Mouse (Mus musculus) midbrain, embryonic 14.5 days (tissue): ENCODE results near the gene Pip5k1b. TPM values are rescaled to one million over a fixed set of nuclear protein-coding genes. Genes with fewer than 3 reads are reported as not detected.

Experiments
- ATAC-seq: fragments of 200-750 bp; cut with Nextera tagmentation; 2 replicates; pipeline ENCODE4 v1.8.0; 2017; ENCODE audit warnings: moderate number of reproducible peaks, moderate library complexity; ENCODE audit not compliant: low FRiP score, low TSS enrichment
- DNase-seq: peaks from one replicate; pipeline ENCODE4 v3.0.0-alpha.2; 2015
- H3K27ac ChIP-seq: fragments of 300-500 bp; sonication (generic); replicated peaks from 2 replicates; pipeline ENCODE4 v1.5.1; 2014; ENCODE audit warnings: mild to moderate bottlenecking, low read depth, low read length, moderate library complexity
- H3K27me3 ChIP-seq: fragments of 300-500 bp; sonication (generic); 2 replicates; pipeline ENCODE4 v1.6.1; 2014; ENCODE audit warnings: low read length, control low read depth, mixed read lengths; ENCODE audit not compliant: control insufficient read depth, insufficient read depth
- H3K36me3 ChIP-seq: fragments of 300-500 bp; sonication (generic); 2 replicates; pipeline ENCODE4 v1.6.1; 2014; ENCODE audit warnings: low read length, control low read depth; ENCODE audit not compliant: control insufficient read depth, insufficient read depth
- H3K4me1 ChIP-seq: fragments of 300-500 bp; sonication (generic); 2 replicates; pipeline ENCODE4 v1.6.1; 2014; ENCODE audit warnings: mild to moderate bottlenecking, antibody characterized with exemption, low read length, control low read depth; ENCODE audit not compliant: control insufficient read depth, insufficient read depth
- H3K4me2 ChIP-seq: fragments of 300-500 bp; sonication (generic); 2 replicates; pipeline ENCODE4 v1.6.1; 2014; ENCODE audit warnings: mild to moderate bottlenecking, low read length, moderate library complexity
- H3K4me3 ChIP-seq: fragments of 300-500 bp; sonication (generic); replicated peaks from 2 replicates; pipeline ENCODE4 v1.5.1; 2014; ENCODE audit warnings: low read depth, low read length
- H3K9ac ChIP-seq: fragments of 300-500 bp; sonication (generic); replicated peaks from 2 replicates; pipeline ENCODE4 v1.6.1; 2014; ENCODE audit warnings: mild to moderate bottlenecking, low read length, moderate library complexity
- H3K9me3 ChIP-seq: fragments of 300-500 bp; sonication (generic); 2 replicates; pipeline ENCODE4 v1.6.1; 2016; ENCODE audit warnings: low read length, control low read depth, mixed read lengths; ENCODE audit not compliant: control insufficient read depth
- WGBS: fragments of 180-500 bp; shearing (Covaris S2); extraction: QIAGEN DNeasy Blood & Tissue Kit; methylation state at CpG from one replicate; pipeline ENCODE4 v1.1.7; 2014; 5-methylcytosine and 5-hydroxymethylcytosine counted together
- polyA plus RNA-seq: library from polyadenylated mRNA; unstranded; fragments of >200 nt; fragmentation: Nextera tagmentation; extraction: Ambion mirVana; gene quantifications from 2 replicates; pipeline ENCODE4 v1.2.1, GENCODE M21; 2014

The Pip5k1b gene
- polyA plus RNA-seq, 1 experiment from 2014 or later: 2.1 TPM

- no peak overlapping the region for H3K27ac ChIP-seq
- H3K4me3 ChIP-seq: no peak overlapping the region
- ATAC-seq (no peak), DNase-seq (no peak)
- no peaks in the 10 kb centered on the region for H3K27me3 ChIP-seq
- H3K9me3 ChIP-seq: no peaks in the 10 kb centered on the region
- no peaks in the 10 kb centered on the region for H3K36me3 ChIP-seq
- H3K9ac ChIP-seq: no peak overlapping the region
- H3K4me2 ChIP-seq: no peak overlapping the region
- 88% methylated on average over 22 of the region's 22 CpGs for WGBS
- no peaks in the 10 kb centered on the region for H3K4me1 ChIP-seq
These were observed 168.5 kb downstream of the Pip5k1b start for GRCm38 (mm10) chr19:24386956-24387865.

- Histone ChIP-seq H3K4me3 (no peak overlapping the region), H3K4me1 (no peaks in the 10 kb centered on the region), H3K27me3 (no peaks in the 10 kb centered on the region), H3K9me3 (no peaks in the 10 kb centered on the region), H3K9ac (no peak overlapping the region), H3K36me3 (no peaks in the 10 kb centered on the region), H3K27ac (no peak overlapping the region; the same call in 1 of the 2 replicates), H3K4me2 (no peak overlapping the region)
- ATAC-seq (no peak), DNase-seq (no peak)
- 65% methylated on average over 6 of the region's 6 CpGs for WGBS
These were observed 177.2 kb downstream of the Pip5k1b start for GRCm38 (mm10) chr19:24378470-24378869.

- no peaks in the 10 kb centered on the region for H3K27me3 ChIP-seq
- peak overlapping the region; percentile 14 for H3K27ac ChIP-seq
- H3K4me3 ChIP-seq: no peak overlapping the region; the same call in 1 of the 2 replicates
- no peak overlapping the region; the same call in 1 of the 2 replicates for H3K9ac ChIP-seq
- peaks cover 20% of the 10 kb centered on the region for H3K4me1 ChIP-seq
- DNase-seq (peak; percentile 51), ATAC-seq (no peak; the same call in 1 of the 2 replicates)
- WGBS: 24% methylated on average over 19 of the region's 19 CpGs
- H3K9me3 ChIP-seq: no peaks in the 10 kb centered on the region
- H3K4me2 ChIP-seq: peak overlapping the region; percentile 36
- no peaks in the 10 kb centered on the region for H3K36me3 ChIP-seq
These were observed 183.7 kb downstream of the Pip5k1b start for GRCm38 (mm10) chr19:24371763-24372640.

- no peak for ATAC-seq
- no peaks in the 10 kb centered on the region for H3K27me3 ChIP-seq
- no peak overlapping the region for H3K4me3 ChIP-seq
- no peak overlapping the region for H3K27ac ChIP-seq
- WGBS: 90% methylated on average over 6 of the region's 6 CpGs
- H3K9me3 ChIP-seq: no peaks in the 10 kb centered on the region
- no peak overlapping the region for H3K9ac ChIP-seq
- DNase-seq: no peak
- peaks cover 20% of the 10 kb centered on the region for H3K4me1 ChIP-seq
- no peaks in the 10 kb centered on the region for H3K36me3 ChIP-seq
- no peak overlapping the region for H3K4me2 ChIP-seq
These were observed 187.3 kb downstream of the Pip5k1b start for GRCm38 (mm10) chr19:24368419-24368818.

GRCm38 (mm10) chr19:24367722-24368121 is 187.9 kb downstream of the Pip5k1b start:
- WGBS: 83% methylated on average over 4 of the region's 4 CpGs
- H3K4me2 ChIP-seq: no peak overlapping the region
- no peaks in the 10 kb centered on the region for H3K9me3 ChIP-seq
- H3K27me3 ChIP-seq: no peaks in the 10 kb centered on the region
- no peak overlapping the region for H3K4me3 ChIP-seq
- no peak overlapping the region for H3K9ac ChIP-seq
- peaks cover 13% of the 10 kb centered on the region for H3K4me1 ChIP-seq
- no peak for DNase-seq
- no peak for ATAC-seq
- H3K36me3 ChIP-seq: no peaks in the 10 kb centered on the region
- no peak overlapping the region for H3K27ac ChIP-seq

- H3K4me3 ChIP-seq: no peak overlapping the region
- no peaks in the 10 kb centered on the region for H3K36me3 ChIP-seq
- peaks cover 3% of the 10 kb centered on the region for H3K4me1 ChIP-seq
- H3K27me3 ChIP-seq: no peaks in the 10 kb centered on the region
- no peak for DNase-seq
- H3K4me2 ChIP-seq: no peak overlapping the region
- no peak overlapping the region for H3K27ac ChIP-seq
- H3K9ac ChIP-seq: no peak overlapping the region
- H3K9me3 ChIP-seq: no peaks in the 10 kb centered on the region
- no peak for ATAC-seq
- WGBS: 91% methylated on average over 1 of the region's 1 CpGs
These were observed 188.9 kb downstream of the Pip5k1b start for GRCm38 (mm10) chr19:24366747-24367146.

GRCm38 (mm10) chr19:24362626-24363321 is 192.9 kb downstream of the Pip5k1b start:
- Histone ChIP-seq H3K9ac (no peak overlapping the region), H3K27ac (no peak overlapping the region), H3K4me1 (no peaks in the 10 kb centered on the region), H3K27me3 (no peaks in the 10 kb centered on the region), H3K4me3 (no peak overlapping the region), H3K9me3 (no peaks in the 10 kb centered on the region), H3K4me2 (no peak overlapping the region), H3K36me3 (no peaks in the 10 kb centered on the region)
- ATAC-seq (no peak), DNase-seq (no peak)
- WGBS: 69% methylated on average over 8 of the region's 8 CpGs

GRCm38 (mm10) chr19:24359270-24359669 is 196.4 kb downstream of the Pip5k1b start:
- no peak for ATAC-seq
- Histone ChIP-seq H3K4me1 (no peaks in the 10 kb centered on the region), H3K9me3 (no peaks in the 10 kb centered on the region), H3K4me3 (no peak overlapping the region), H3K36me3 (no peaks in the 10 kb centered on the region), H3K27ac (no peak overlapping the region), H3K27me3 (no peaks in the 10 kb centered on the region), H3K4me2 (no peak overlapping the region), H3K9ac (no peak overlapping the region)
- DNase-seq: no peak
- WGBS: 93% methylated on average over 9 of the region's 9 CpGs
